Mouse (Mus musculus) heart, adult 8-10 months (tissue): ENCODE data around the gene Uchl1. TPM values are rescaled to one million over a fixed set of nuclear protein-coding genes. Genes with fewer than 3 reads are reported as not detected.
A peak's percentile ranks its signal among the peaks of the same experiment; 100 is the strongest.

Source experiments
- DNase-seq: peaks from one replicate; pipeline ENCODE4 v3.0.0; 2022; ENCODE audit warnings: low spot score
- total RNA-seq, 4 experiments: library from RNA; stranded (reverse); gene quantifications; 2 replicates each; pipeline ENCODE4 v1.2.4; 2022

Uchl1 gene
- total RNA-seq, 4 experiments from 2014 or later, result 5.5 to 9.9 (median 8.5) TPM

GRCm38 (mm10) chr5:66707859-66708258 lies 32.0 kb downstream of the Uchl1 start:
- no peak for DNase-seq

- peak; percentile 36 for DNase-seq
These were observed 34.6 kb downstream of the Uchl1 start for GRCm38 (mm10) chr5:66710445-66711019.

GRCm38 (mm10) chr5:66712801-66713200 lies 36.9 kb downstream of the Uchl1 start:
- no peak for DNase-seq

- peak; percentile 35 for DNase-seq
These were observed 39.6 kb downstream of the Uchl1 start for GRCm38 (mm10) chr5:66715498-66715931.

- no peak for DNase-seq
These were observed 42.0 kb downstream of the Uchl1 start for GRCm38 (mm10) chr5:66717931-66718330.

- DNase-seq, result no peak
These were observed 42.5 kb downstream of the Uchl1 start for GRCm38 (mm10) chr5:66718413-66718812.

- no peak for DNase-seq
These were observed 43.0 kb downstream of the Uchl1 start for GRCm38 (mm10) chr5:66718880-66719279.

- no peak for DNase-seq
These were observed 45.0 kb downstream of the Uchl1 start for GRCm38 (mm10) chr5:66720921-66721320.

- DNase-seq, result no peak
These were observed 46.7 kb downstream of the Uchl1 start for GRCm38 (mm10) chr5:66722586-66722985.

- no peak for DNase-seq
These were observed 47.1 kb downstream of the Uchl1 start for GRCm38 (mm10) chr5:66723037-66723436.

GRCm38 (mm10) chr5:66723626-66724025 lies 47.7 kb downstream of the Uchl1 start:
- DNase-seq, result no peak

GRCm38 (mm10) chr5:66729306-66729705 lies 53.4 kb downstream of the Uchl1 start:
- no peak for DNase-seq

GRCm38 (mm10) chr5:66730621-66731301 lies 54.9 kb downstream of the Uchl1 start:
- DNase-seq, result no peak

- no peak for DNase-seq
These were observed 55.4 kb downstream of the Uchl1 start for GRCm38 (mm10) chr5:66731302-66731697.

- DNase-seq, result no peak
These were observed 57.7 kb downstream of the Uchl1 start for GRCm38 (mm10) chr5:66733556-66733955.

Other genes starting within 250 kb of the Uchl1 start
- 10 to 100 TPM; 36.6 to 56.3 (median 46.4) TPM for gene Apbb2, start 57.3 kb upstream of the Uchl1 start, total RNA-seq
- 100 to 1,000 TPM; 278 to 326 (median 303) TPM for gene Limch1, start 69.7 kb downstream of the Uchl1 start, total RNA-seq